Mouse (Mus musculus): ENCODE results near the gene Gpr162. TPM values are rescaled to one million over a fixed set of nuclear protein-coding genes. Genes with fewer than 3 reads are reported as not detected.
A peak's percentile ranks its signal among the peaks of the same experiment; 100 is the strongest.

Gene Gpr162
- total and polyA plus RNA-seq, 3 experiments, result 0.41 to 1.0 (median 0.44) TPM

DNA sequence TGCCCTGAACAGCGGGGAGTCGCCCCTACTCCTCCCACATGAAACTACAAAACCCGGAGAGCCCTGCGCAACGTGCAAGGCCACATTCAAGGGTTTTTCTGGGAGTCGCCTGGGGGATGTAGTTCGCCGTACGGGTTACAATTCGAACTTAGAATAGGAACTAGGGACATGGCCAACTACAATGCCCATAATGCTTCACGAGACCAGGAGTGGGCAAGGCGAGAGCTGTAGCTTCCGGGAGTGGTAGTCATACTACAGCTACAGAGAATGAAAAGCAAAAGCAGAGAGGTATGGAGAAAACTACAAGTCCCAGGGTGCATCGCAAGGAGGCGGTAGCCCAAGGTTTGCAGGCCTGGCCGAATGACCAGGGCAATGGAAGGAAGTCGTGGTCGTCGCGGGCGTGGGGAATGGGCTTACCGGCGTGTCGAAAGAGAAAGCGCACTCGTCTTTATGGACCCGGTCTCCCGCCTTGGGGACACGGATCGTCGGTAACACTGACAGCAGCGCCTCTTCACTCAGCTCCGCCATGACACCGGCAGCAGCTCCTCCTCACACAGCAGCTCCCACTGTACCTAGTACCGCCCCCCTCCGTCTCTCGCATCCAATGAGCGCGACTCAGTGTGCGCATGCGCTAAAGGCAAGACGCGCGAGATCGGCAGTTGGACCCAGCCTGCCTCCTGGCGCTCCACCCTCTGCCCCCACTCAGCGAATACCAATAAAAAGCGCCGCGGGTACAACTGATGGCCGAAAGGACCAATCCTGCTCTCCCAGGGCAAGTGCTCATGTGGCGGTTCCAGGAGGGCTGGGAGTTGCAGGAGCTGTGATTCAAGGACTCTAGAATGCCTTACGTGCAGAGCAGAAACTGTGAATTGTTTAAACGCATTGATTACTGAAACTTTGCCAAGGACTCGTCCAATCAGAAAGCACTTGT lies 34.6 kb downstream of the Gpr162 start, which contains the start of the genes Usp5 and Cdca3:
Usp5 (minus strand) TSS at position 617 of the 931 bp plus-strand sequence.
Cdca3 (plus strand) TSS at position 680 of the 931 bp plus-strand sequence.
- H3K79me2 ChIP-seq (replicated peaks; ENCODE audit: control insufficient read depth, insufficient read depth, low read length), result no peaks in the 10 kb centered on the region; the same call in 1 of the 2 replicates
- peak within 1 kb of the TSS; percentile 81 for H3K4me3 ChIP-seq
- no peaks in the 10 kb centered on the region for H3K36me3 ChIP-seq (ENCODE audit: control insufficient read depth, insufficient read depth, low read length)
- H3K27ac ChIP-seq, result peak within 1 kb of the TSS; percentile 94
- peak within 1 kb of the TSS; percentile 60 for H3K9ac ChIP-seq (ENCODE audit: low read depth, low read length)
- H3K27me3 ChIP-seq (ENCODE audit: control insufficient read depth, insufficient read depth, low read length), result no peaks in the 10 kb centered on the region
- DNase-seq, result peak; percentile 94 to 100
- intact Hi-C loops (cut with DNase I), result no loop called here
- peak; percentile 60; the same call in 1 of the 2 replicates for TF ChIP-seq POLR2A (IDR thresholded peaks at IDR 0.05; ENCODE audit: insufficient read depth, low read depth, low read length)
- peak; percentile 4; the same call in 1 of the 2 replicates for TF ChIP-seq CTCF (IDR thresholded peaks at IDR 0.05)
- peak; percentile 46; the same call in 1 of the 2 replicates for TF ChIP-seq EP300 (IDR thresholded peaks at IDR 0.05; ENCODE audit: insufficient read depth, low read depth, low read length)
- peaks cover 1% of the 10 kb centered on the region; the same call in 1 of the 2 replicates for H3K4me1 ChIP-seq (ENCODE audit: control insufficient read depth, insufficient read depth, low read length)
- under 1% methylated on average over 55 of the region's 55 CpGs for WGBS

DNA sequence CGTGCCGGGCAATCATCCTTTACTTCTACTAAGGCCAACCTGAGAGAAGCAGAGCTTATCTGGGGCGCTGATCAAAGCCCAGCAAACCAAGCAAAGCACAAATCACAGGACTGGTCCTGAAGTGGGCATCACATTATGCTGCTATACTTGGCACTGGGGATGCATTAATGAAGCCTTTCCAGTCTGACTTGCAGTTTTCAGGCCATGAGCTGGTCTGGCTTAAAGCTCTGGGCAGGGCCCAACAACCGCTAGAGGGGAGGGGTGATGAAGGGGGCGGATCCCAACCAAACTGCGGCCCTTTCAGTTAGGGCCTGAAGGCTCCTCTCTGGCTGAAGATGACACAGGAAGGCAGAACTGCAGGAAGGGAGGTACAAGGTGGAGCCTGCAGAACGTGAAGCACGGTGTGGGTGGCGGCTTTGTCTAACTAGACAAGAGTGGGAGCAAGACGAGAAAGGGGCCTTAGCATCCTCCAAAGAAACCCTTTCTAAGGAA lies 35.6 kb downstream of the Gpr162 start:
- intact Hi-C loops (cut with DNase I), result no loop called here
- peak overlapping the region; percentile 59 for H3K27ac ChIP-seq
- H3K27me3 ChIP-seq (ENCODE audit: control insufficient read depth, insufficient read depth, low read length), result no peaks in the 10 kb centered on the region
- WGBS, result 20% methylated on average over 10 of the region's 10 CpGs
- H3K4me3 ChIP-seq, result peak overlapping the region; percentile 81
- no peaks in the 10 kb centered on the region for H3K36me3 ChIP-seq (ENCODE audit: control insufficient read depth, insufficient read depth, low read length)
- H3K4me1 ChIP-seq (ENCODE audit: control insufficient read depth, insufficient read depth, low read length), result peaks cover 1% of the 10 kb centered on the region; the same call in 1 of the 2 replicates
- no peak for TF ChIP-seq CTCF (IDR thresholded peaks at IDR 0.05)
- TF ChIP-seq EP300 (IDR thresholded peaks at IDR 0.05; ENCODE audit: insufficient read depth, low read depth, low read length), result no peak
- TF ChIP-seq POLR2A (IDR thresholded peaks at IDR 0.05; ENCODE audit: insufficient read depth, low read depth, low read length), result no peak
- no peaks in the 10 kb centered on the region; the same call in 1 of the 2 replicates for H3K79me2 ChIP-seq (replicated peaks; ENCODE audit: control insufficient read depth, insufficient read depth, low read length)
- H3K9ac ChIP-seq (ENCODE audit: low read depth, low read length), result peak overlapping the region; percentile 41
- peak in 1 of 2 experiments; percentile 49 for DNase-seq

DNA sequence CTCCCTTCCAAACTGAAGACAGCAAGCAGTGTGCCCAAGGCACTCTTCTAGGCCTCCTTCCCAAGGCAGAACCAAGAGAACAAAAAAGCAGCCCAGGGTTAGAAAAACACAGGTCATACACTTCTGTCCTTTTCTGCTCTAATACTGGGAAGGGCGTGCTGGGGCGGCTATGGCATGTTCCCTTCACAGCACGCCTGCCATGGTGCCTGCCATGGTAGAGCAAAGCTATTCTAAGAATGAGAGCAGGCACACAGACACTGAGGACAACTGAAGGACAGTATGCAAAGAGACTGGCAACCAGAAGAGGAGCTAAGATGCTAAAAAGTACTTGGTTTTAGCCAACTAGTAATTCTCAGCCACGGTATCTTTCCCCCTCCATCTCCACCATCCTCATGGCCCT lies 41.7 kb downstream of the Gpr162 start:
- Histone ChIP-seq H3K4me3 (no peak overlapping the region), H3K27me3 (ENCODE audit: control insufficient read depth, insufficient read depth, low read length) (no peaks in the 10 kb centered on the region), H3K36me3 (ENCODE audit: control insufficient read depth, insufficient read depth, low read length) (peaks cover 7% of the 10 kb centered on the region), H3K27ac (peak overlapping the region; percentile 49), H3K79me2 (replicated peaks; ENCODE audit: control insufficient read depth, insufficient read depth, low read length) (no peaks in the 10 kb centered on the region; the same call in 1 of the 2 replicates), H3K9ac (ENCODE audit: low read depth, low read length) (no peak overlapping the region), H3K4me1 (ENCODE audit: control insufficient read depth, insufficient read depth, low read length) (no peaks in the 10 kb centered on the region)
- WGBS, result 83% methylated on average over 4 of the region's 4 CpGs
- TF ChIP-seq CTCF (IDR thresholded peaks at IDR 0.05) (no peak), POLR2A (IDR thresholded peaks at IDR 0.05; ENCODE audit: insufficient read depth, low read depth, low read length) (no peak), EP300 (IDR thresholded peaks at IDR 0.05; ENCODE audit: insufficient read depth, low read depth, low read length) (no peak)
- intact Hi-C loops (cut with DNase I), result no loop called here
- no peak for DNase-seq

DNA sequence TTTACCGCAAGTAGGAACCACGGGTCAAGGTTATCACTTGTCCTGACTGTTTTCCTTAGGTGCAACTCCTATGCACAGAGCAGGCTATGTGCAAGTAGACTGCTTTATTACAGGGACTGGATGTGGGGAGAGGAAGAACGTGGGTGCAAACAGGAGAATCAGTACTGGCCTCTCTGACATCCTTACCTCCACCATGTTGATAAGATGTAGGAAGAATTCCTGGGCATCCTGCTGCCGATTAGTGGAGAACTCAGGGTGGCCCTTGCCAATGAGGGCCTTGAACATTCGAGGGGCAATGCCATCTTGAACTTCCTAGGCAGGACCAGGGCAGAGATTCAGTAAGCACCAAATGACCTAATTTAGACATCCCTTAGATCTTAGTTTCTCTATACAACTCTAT lies 42.9 kb downstream of the Gpr162 start:
- no peak overlapping the region for H3K9ac ChIP-seq (ENCODE audit: low read depth, low read length)
- WGBS, result 83% methylated on average over 5 of the region's 5 CpGs
- no peak overlapping the region for H3K27ac ChIP-seq
- no peaks in the 10 kb centered on the region; the same call in 1 of the 2 replicates for H3K79me2 ChIP-seq (replicated peaks; ENCODE audit: control insufficient read depth, insufficient read depth, low read length)
- no peak for DNase-seq
- H3K36me3 ChIP-seq (ENCODE audit: control insufficient read depth, insufficient read depth, low read length), result peaks cover 7% of the 10 kb centered on the region
- no peaks in the 10 kb centered on the region for H3K27me3 ChIP-seq (ENCODE audit: control insufficient read depth, insufficient read depth, low read length)
- intact Hi-C loops (cut with DNase I), result no loop called here
- H3K4me3 ChIP-seq, result no peak overlapping the region
- TF ChIP-seq CTCF (IDR thresholded peaks at IDR 0.05), result no peak
- TF ChIP-seq POLR2A (IDR thresholded peaks at IDR 0.05; ENCODE audit: insufficient read depth, low read depth, low read length), result no peak
- TF ChIP-seq EP300 (IDR thresholded peaks at IDR 0.05; ENCODE audit: insufficient read depth, low read depth, low read length), result no peak
- H3K4me1 ChIP-seq (ENCODE audit: control insufficient read depth, insufficient read depth, low read length), result no peaks in the 10 kb centered on the region

DNA sequence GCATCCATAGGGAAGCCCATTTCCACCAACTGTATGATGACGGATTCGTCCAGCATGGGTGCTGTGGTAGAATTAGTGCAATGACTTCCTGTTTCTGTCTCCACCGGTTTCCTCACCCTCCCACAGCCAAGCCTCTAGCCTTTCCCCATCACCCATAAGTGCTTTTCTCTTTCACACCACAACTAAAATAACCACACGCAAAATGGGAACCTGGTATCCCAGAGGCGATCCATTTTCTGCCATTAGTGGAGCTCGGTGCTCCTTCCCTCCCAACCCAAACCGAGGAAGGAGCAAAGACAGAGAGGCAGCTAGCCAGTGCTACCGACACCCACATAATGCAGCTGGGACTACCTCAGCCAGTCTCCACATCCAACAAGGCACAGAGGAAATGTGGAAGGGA lies 45.8 kb downstream of the Gpr162 start:
- TF ChIP-seq CTCF (IDR thresholded peaks at IDR 0.05) (no peak), POLR2A (IDR thresholded peaks at IDR 0.05; ENCODE audit: insufficient read depth, low read depth, low read length) (no peak), EP300 (IDR thresholded peaks at IDR 0.05; ENCODE audit: insufficient read depth, low read depth, low read length) (no peak)
- H3K27ac ChIP-seq, result no peak overlapping the region
- H3K9ac ChIP-seq (ENCODE audit: low read depth, low read length), result no peak overlapping the region
- no peaks in the 10 kb centered on the region for H3K27me3 ChIP-seq (ENCODE audit: control insufficient read depth, insufficient read depth, low read length)
- peaks cover 1% of the 10 kb centered on the region; the same call in 1 of the 2 replicates for H3K4me1 ChIP-seq (ENCODE audit: control insufficient read depth, insufficient read depth, low read length)
- DNase-seq, result peak in 1 of 2 experiments; percentile 13
- H3K79me2 ChIP-seq (replicated peaks; ENCODE audit: control insufficient read depth, insufficient read depth, low read length), result no peaks in the 10 kb centered on the region
- intact Hi-C loops (cut with DNase I), result no loop called here
- peaks cover 7% of the 10 kb centered on the region for H3K36me3 ChIP-seq (ENCODE audit: control insufficient read depth, insufficient read depth, low read length)
- 69% methylated on average over 8 of the region's 8 CpGs for WGBS
- no peak overlapping the region for H3K4me3 ChIP-seq

Data from heart, adult 2 months (tissue).